In genomic region chr17:29213381-29214192, GRCm38 (mm10) we compare ENCODE assay signal across 10 mouse cellular contexts. TPM values are rescaled to one million over a fixed set of nuclear protein-coding genes. Genes with fewer than 3 reads are reported as not detected.
DNase-seq lines count a peak whose midpoint lies in the region; ATAC-seq lines count a peak whose summit lies in the region.
"Had no signal": no experiment of that assay in that cellular context is flagged by ENCODE, and none has a peak within 500 bp of the region (broad histone marks: within the 10 kb centered on the region; RNA-seq: fewer than 3 reads in every experiment).

No protein-coding gene starts in this region.

- H3K27me3 ChIP-seq in forebrain, embryonic 12.5 days: peaks cover 19% of the 10 kb centered on the region; the same call in 1 of the 2 replicates
- H3K27me3 ChIP-seq in intestine, embryonic 16.5 days (replicated peaks; ENCODE audit: control insufficient read depth, insufficient read depth, low read length): no peaks in the 10 kb centered on the region
- no peaks in the 10 kb centered on the region for H3K27me3 ChIP-seq in neural tube, embryonic 13.5 days

- no peaks in the 10 kb centered on the region for H3K9me3 ChIP-seq in forebrain, embryonic 12.5 days
- H3K9me3 ChIP-seq in intestine, embryonic 16.5 days (ENCODE audit: control insufficient read depth, low read length): no peaks in the 10 kb centered on the region
- H3K9me3 ChIP-seq in neural tube, embryonic 13.5 days: no peaks in the 10 kb centered on the region

- H3K4me3 ChIP-seq in forebrain, embryonic 12.5 days (replicated peaks): no peak overlapping the region
- H3K4me3 ChIP-seq in intestine, embryonic 16.5 days (ENCODE audit: low read length): no peak overlapping the region
- H3K4me3 ChIP-seq in neural tube, embryonic 13.5 days: no peak overlapping the region

- ATAC-seq in forebrain, embryonic 12.5 days (ENCODE audit: low FRiP score): peak; percentile 66
- no peak for ATAC-seq in intestine, embryonic 16.5 days
- peak; percentile 66 for ATAC-seq in neural tube, embryonic 13.5 days (ENCODE audit: low read depth)

- WGBS in forebrain, embryonic 12.5 days: 3% methylated on average over 12 of the region's 12 CpGs
- 22% methylated on average over 12 of the region's 12 CpGs for WGBS in intestine, embryonic 16.5 days
- 4% methylated on average over 12 of the region's 12 CpGs for WGBS in neural tube, embryonic 13.5 days

- H3K27ac ChIP-seq in forebrain, embryonic 12.5 days: peak overlapping the region; percentile 79
- H3K27ac ChIP-seq in intestine, embryonic 16.5 days (ENCODE audit: low read length): no peak overlapping the region
- H3K27ac ChIP-seq in neural tube, embryonic 13.5 days (replicated peaks): peak overlapping the region; percentile 84

- peak; percentile 67 for DNase-seq in embryo, embryonic 11 days
- no peak for DNase-seq in embryo, embryonic 9.5 days (ENCODE audit: extremely low spot score)
- DNase-seq in cerebellum, postnatal 14 days: no peak
- no peak for DNase-seq in left cerebral cortex, adult 18-20 months (ENCODE audit: low spot score in 2 of 2)
- DNase-seq in yolk sac, embryonic 10.5 days (ENCODE audit: low spot score): no peak
- DNase-seq: heart, adult 11 months; kidney, postnatal 14 days had no signal

- peak overlapping the region; percentile 39 for H3K4me2 ChIP-seq in forebrain, embryonic 12.5 days
- H3K4me2 ChIP-seq in intestine, embryonic 16.5 days (ENCODE audit: low read depth, low read length): peak overlapping the region; percentile 26; the same call in 1 of the 2 replicates
- H3K4me2 ChIP-seq in neural tube, embryonic 13.5 days: peak overlapping the region; percentile 38

- H3K9ac ChIP-seq in forebrain, embryonic 12.5 days: no peak overlapping the region
- H3K9ac ChIP-seq in intestine, embryonic 16.5 days (ENCODE audit: low read depth, low read length): no peak overlapping the region
- H3K9ac ChIP-seq in neural tube, embryonic 13.5 days: peak overlapping the region; percentile 49

- peaks cover 48% of the 10 kb centered on the region for H3K4me1 ChIP-seq in forebrain, embryonic 12.5 days
- H3K4me1 ChIP-seq in intestine, embryonic 16.5 days (ENCODE audit: control insufficient read depth, insufficient read depth, low read length): peaks cover 12% of the 10 kb centered on the region
- peaks cover 39% of the 10 kb centered on the region for H3K4me1 ChIP-seq in neural tube, embryonic 13.5 days (replicated peaks)

- H3K36me3 ChIP-seq in forebrain, embryonic 12.5 days (replicated peaks): no peaks in the 10 kb centered on the region
- H3K36me3 ChIP-seq in intestine, embryonic 16.5 days (ENCODE audit: control insufficient read depth, insufficient read depth, low read length): no peaks in the 10 kb centered on the region
- H3K36me3 ChIP-seq in neural tube, embryonic 13.5 days: no peaks in the 10 kb centered on the region

RNA-seq across cellular contexts. Expression of gene Cpne5, which starts 24.4 kb away (rescaled TPM):
- polyA plus RNA-seq in forebrain, embryonic 12.5 days (2016; fragmentation: Nextera tagmentation; extraction: Ambion mirVana): 9.9 and 10.7 TPM in 2 replicates
- polyA plus RNA-seq in intestine, embryonic 16.5 days (2015; fragmentation: Nextera tagmentation; extraction: Ambion mirVana): 5.3 and 5.9 TPM in 2 replicates
- polyA plus RNA-seq in neural tube, embryonic 13.5 days (2015; fragmentation: Nextera tagmentation; extraction: Ambion mirVana): 21.6 and 23.4 TPM in 2 replicates
- total RNA-seq in left cerebral cortex, adult 18-20 months (2021): 100 to 1,000 TPM; 161 to 173 TPM

RNA-seq across cellular contexts. Expression of gene Ppil1, which starts 50.4 kb away (rescaled TPM):
- polyA plus RNA-seq in forebrain, embryonic 12.5 days (2016; fragmentation: Nextera tagmentation; extraction: Ambion mirVana): 139 and 142 TPM in 2 replicates
- 133 and 153 TPM in 2 replicates for polyA plus RNA-seq in intestine, embryonic 16.5 days (2015; fragmentation: Nextera tagmentation; extraction: Ambion mirVana)
- polyA plus RNA-seq in neural tube, embryonic 13.5 days (2015; fragmentation: Nextera tagmentation; extraction: Ambion mirVana): 100 and 110 TPM in 2 replicates
- total RNA-seq in left cerebral cortex, adult 18-20 months (2021): 10 to 100 TPM; 17.9 to 19.3 TPM

RNA-seq across cellular contexts. Expression of gene BC004004, which starts 55.0 kb away (rescaled TPM):
- 65.0 and 65.2 TPM in 2 replicates for polyA plus RNA-seq in forebrain, embryonic 12.5 days (2016; fragmentation: Nextera tagmentation; extraction: Ambion mirVana)
- 82.9 and 85.6 TPM in 2 replicates for polyA plus RNA-seq in intestine, embryonic 16.5 days (2015; fragmentation: Nextera tagmentation; extraction: Ambion mirVana)
- polyA plus RNA-seq in neural tube, embryonic 13.5 days (2015; fragmentation: Nextera tagmentation; extraction: Ambion mirVana): 98.2 and 125 TPM in 2 replicates
- 100 to 1,000 TPM in 1 of 2 experiments, 10 to 100 TPM in 1; 95.0 to 100 TPM for total RNA-seq in left cerebral cortex, adult 18-20 months (2021)
